Mouse (Mus musculus): Measurements from ENCODE around the gene Mettl5.
A peak's percentile ranks its signal among the peaks of the same experiment; 100 is the strongest.
"Not testable (repeated sequence)": the region's sequence is repeated elsewhere in the genome, so short reads cannot be mapped to it uniquely, and the experiment has no call there.

The Mettl5 gene

DNA sequence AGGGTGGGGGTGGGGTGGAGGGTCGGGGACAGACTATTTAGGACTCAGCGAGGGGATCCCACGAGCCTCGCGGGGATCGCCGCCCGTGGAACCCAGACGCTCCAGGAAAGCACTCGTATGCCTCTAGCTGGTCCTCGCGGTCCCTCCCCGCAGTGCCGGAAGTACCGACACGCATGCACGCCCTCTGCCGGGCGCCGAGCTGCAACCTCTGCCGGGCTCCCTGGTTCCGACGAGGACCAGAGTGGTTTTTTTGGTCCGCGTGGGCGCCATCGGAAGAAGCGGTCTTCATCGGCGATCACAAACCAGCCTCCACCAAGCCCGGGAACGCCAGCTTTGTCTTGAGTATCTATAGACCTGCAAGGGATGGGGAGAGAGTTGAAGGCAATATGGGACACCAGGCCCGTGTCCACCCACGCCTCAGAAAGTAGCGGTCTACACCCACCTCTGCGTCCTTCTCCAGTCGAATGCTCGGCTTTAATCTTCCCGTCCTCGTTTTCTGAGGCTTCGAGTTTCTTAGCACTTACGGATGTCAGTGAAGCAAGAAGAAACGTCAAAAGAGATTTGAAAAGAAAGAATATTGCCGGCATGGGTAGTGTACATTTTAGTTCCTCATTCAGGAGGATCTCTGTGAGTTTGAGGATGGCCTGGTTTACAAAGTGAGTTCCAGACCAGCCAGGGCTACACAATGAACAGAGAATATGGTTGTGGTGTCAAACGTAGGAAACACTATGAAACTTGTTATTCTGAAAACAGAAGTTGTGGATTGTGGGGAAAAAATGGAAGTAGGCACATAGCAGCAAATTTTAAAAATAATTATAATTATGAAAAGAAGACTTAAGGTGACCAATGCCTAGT is at the start of gene Mettl5:
TSS of gene Mettl5 (minus strand) at position 165 of the 855 bp plus-strand sequence.
- DNase-seq: peak; percentile 93

DNA sequence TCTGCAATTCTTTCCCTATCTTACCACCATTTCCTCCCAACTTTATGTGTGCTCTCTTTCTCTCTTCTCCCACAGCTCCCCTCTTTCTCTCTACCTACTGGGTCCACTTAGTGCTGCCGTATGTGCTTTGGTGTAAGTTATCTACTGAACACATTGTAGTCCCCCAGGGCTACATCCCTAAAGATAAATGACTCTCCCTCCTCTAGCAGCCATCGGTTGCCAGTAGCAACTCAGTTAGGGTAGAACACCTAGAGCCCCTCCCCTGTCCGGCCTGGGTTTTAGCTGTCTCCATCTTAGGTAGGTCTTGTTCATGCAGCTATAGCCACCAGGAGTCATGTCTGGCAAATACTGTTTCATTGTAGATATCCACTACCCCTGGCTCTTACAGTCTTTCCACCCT is 39.5 kb upstream of the Mettl5 start:
- no peak for DNase-seq

DNA sequence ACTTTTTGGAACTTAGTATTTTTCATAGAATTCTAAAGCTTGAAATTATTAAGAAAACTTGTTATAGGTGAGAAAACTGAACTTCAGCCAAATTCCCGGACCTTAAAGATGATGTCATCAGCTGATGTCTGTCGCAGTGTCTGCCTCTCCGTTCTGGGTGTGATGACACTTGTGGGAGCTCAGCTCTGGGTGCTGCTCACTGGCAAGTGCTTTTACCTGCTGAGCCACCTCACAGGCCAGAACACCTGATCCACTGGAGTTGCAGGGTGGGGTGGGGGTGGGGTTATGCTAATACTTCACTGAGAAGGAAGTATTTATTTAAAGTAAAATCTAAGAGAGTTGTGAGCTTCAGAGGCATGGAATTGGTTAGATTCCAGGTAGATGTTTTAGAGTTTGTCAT is 31.9 kb upstream of the Mettl5 start:
- no peak for DNase-seq

DNA sequence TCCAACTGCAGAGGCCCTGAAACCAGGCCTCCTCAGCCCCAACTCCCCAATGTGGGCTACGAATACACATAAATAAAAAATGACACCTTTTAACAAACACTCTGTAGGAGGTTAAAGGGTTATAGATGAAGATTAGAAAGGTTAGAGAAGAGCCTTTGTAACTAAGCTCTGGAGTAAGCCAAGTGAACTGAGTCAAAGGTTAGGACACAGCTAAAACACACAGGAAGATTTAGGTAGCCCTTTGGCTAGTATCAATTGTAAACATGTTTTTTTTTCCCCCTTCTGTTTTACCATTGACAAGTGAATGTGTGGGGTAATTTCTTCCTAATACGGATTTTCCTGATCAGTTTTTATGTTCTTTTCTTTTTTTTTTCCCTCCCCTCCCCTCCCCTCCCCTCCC is 27.4 kb upstream of the Mettl5 start:
- no peak for DNase-seq

DNA sequence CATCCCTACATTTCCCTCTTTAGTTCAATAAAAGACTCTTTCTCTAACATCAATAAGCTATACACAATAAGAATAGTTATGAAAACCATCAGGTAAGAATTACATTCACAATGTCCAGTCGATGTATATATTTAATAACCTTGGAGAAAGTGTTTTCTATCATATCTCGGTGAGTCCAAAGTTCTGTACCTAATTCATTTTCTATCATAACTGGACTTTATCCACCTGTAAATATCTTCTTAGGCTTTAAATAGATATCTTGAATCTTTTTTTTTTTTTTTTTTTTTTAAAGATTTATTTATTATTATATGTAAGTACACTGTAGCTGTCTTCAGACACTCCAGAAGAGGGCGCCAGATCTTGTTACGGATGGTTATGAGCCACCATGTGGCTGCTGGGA is 22.0 kb upstream of the Mettl5 start:
- not testable (repeated sequence) for DNase-seq

DNA sequence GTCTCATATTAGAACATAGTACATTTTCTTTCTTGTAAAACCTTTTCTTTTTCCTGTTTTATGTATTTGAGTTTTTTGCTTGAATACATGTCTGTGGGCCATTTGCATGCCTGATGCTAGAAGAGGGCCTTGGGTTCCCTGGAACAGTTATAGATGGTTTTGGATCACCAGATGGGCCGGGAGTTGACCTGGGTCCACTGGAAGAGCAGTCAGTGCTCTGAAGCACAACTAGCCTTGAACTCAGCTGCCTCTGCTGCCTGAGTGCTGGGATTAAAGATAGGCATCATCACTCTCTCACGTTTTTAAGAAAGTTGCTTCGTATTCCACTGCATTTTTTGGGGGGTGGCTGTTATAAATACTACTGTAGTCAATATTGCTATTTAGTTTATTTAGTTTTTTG is 18.1 kb upstream of the Mettl5 start:
- no peak for DNase-seq

DNA sequence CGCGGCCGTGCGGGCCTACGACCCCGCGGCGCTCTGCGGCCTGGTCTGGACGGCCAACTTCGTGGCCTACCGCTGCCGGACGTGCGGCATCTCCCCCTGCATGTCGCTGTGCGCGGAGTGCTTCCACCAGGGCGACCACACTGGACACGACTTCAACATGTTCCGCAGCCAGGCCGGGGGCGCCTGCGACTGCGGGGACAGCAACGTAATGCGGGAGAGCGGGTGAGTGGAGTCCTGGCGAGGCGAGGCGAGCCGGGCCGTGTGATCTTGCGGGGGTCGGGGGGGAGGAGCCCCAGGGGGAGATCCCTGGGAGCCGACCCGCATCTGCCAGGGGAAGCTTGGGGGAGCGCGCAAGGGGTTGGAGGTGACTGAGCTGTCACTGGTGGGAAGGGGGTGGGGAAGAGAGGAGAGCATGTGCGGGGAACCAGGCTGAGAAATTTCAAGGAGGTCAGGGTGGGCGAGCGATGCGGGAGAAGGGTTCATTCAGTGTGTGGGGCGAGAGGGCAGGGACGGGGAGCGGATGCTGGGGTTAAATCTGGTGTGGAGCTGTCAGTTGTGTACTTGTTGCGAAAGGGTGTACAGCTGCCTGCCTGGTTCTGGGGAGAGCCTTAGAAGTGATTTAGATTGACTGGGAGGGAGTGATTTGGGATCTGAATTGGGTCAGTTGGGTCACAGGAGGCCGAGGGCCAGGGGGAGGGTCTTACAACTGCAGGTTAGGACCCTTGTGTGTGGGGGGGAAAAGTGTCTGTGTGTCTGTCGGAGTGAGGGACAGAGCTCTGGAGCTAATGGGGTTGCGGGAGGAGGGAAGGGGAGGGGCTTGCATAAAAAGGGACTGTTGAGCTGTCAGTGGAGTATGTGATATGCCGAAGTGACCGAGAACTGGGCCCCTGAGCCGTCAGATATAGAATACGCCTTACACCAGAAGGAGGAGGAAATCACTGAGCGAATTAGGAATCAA is 12.5 kb upstream of the Mettl5 start:
- peak; percentile 53 for DNase-seq

DNA sequence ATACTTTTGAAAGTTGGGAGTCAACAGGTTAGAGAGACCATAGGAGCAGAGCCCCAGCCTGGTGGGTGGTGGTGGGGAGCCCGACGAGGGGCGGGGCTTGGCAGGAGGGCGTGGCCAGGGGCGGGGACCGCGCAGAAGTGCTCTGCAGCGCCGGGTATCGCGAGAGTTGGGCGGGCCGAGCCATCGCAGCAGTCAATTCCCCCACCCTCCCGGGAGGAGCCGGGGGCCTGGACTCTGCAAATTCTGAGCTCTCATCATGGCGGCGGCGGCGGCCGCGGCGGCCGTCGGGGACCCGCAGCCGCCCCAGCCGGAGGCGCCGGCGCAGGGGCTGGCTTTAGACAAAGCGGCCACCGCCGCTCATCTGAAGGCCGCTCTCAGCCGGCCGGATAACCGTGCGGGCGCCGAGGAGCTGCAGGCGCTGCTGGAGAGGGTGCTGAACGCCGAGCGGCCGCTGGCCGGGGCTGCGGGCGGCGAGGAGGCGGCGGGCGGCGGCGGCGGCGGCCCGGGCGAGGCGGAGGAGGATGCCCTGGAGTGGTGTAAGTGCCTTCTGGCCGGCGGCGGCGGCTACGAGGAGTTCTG is 11.7 kb upstream of the Mettl5 start, which contains the start of gene Ubr3:
TSS of gene Ubr3 (plus strand) at position 208 of the 579 bp plus-strand sequence.
- DNase-seq: peak; percentile 97

DNA sequence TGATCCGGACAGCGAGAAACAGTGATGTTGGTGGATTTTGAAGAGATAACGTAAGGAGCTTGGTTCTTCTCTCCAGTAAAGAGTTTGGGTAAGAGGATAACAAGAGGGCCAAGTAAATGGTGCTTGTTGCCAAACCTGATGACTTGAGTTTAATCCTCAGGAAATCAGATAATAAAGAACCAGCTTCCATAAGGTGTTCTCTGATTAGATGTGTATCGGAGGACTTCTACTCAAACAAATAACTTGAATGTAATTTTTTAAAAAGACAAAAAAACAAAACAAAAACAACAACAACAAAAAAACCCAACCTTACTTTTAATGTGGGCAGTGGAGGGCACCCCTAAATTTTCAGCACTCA is 10.8 kb upstream of the Mettl5 start:
- DNase-seq: no peak

DNA sequence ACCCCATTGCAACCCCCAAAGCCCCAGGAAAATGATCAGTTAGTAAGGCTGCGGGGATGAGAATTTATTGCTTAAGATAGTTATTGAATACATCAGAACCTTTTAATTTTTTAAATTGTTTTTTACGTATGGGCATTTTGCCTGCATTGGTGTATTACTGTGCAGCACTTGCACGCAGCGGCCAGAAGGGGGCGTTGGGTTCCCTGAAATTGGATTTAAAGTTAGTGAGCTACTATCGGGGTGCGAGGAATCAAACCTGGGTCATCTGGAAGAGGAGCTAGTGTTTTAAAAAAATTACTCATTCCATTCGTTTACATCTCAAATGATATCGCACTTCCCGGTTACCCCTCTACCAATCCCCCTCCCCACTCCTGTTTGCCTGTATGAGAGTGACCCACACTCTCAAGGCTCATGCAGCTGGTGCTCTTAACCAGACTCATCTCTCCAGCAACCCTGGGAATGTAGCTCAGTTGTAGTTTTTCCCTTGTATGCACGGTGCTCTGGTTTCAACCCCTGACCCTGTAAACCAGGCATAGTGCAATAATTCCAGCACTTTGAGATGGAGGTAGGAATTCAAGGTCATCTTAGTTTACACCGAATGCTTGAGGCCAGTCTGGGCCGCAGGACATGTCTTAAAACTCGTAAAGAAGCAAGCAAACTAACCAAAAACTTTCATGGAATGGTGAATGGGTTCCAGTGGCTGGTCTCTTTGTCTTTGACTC is 10.2 kb upstream of the Mettl5 start:
- DNase-seq: no peak

DNA sequence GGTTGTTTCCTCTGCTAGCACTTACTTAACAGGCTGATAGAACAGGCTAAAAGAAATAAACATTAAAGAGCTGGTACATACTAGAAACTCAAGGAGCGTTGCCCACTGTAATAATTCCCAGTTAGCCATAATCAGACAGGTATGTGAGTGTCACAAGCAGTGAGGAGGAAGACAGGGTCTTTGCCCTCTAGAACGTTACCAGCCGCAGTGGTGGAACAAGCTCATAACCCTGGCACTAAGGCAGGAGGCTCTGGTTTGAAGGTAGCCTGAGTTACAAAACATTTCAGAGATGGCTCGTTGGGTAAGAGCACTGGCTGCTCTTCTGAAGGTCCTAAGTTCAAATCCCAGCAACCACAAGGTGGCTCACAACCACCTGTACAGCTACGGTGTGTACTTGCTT is 8.5 kb upstream of the Mettl5 start:
- DNase-seq: no peak

DNA sequence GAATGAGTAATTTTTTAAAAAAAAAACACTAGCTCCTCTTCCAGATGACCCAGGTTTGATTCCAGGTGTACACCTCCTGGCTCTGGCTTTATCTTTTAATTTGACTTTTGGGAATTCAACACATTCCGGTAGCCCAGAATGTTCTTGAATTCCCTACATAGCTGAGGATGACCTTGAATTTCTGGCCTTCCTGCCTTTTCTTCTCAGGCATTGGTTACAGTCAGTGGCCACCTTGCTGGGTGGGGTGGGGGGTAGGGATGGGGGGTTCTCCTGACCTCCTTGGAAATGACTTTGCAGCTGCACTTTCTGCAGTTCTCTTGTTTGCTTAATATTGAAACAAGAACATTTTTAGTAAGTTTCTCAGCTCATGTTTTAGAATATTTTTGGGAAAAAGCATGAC is 7.7 kb upstream of the Mettl5 start:
- DNase-seq: no peak

DNA sequence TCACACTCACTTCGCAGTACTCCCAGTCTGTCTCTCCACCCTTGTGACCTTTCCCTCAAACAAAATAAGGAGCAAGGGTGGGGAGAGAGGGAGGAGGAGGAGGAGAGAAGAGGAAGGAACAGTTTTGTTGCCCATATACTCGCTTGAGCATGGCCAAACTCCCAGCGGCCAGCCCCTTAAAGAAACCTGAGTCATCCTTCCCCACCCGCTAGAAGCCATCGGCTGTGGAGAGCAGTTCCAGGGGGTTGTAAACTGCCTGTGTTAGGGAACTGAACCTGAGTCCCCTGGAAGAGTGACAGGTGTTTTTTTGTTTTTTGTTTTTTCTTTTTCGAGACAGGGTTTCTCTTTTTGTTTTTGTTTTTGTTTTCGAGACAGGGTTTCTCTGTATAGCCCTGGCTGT is 5.4 kb upstream of the Mettl5 start:
- no peak for DNase-seq

DNA sequence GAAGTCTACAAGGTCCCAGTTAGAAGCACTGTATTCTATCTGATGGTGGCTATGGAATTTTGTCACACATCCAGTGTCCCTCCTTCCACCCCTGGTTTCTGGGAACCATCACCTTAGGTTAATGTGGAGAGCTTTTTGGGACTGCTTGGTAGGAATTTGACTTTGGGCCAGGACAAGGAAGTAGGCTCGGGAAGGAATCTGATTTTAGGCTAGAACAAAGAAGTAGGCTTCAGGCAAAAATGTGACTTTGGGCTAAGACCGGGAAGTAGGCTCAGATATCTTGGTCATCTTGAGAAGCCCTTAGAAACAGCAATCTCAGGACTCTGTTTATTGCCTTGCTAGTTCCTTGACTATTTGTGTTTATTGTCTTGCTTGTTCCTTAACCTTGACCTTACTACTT is 3.5 kb upstream of the Mettl5 start:
- no peak for DNase-seq

DNA sequence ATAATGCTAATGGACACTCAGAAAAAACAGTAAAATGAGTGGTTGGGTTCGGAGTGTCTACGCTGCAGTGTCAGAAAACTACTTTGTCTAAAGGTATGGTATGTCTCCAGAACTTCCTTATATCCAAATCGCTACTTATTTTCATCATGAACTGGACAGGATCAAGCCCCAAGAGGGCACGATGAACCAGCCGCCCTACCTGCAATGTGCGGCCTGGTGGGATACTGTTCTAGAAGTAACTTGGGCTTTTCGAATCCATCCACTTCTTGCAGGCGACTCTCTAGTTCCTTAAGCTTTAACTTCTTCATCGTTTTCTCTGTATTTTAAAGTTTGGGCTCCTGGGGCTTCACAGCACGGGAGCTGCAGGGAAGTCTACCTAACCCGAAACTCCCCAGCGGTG is 365 bp downstream of the Mettl5 start:
- DNase-seq: no peak

DNA sequence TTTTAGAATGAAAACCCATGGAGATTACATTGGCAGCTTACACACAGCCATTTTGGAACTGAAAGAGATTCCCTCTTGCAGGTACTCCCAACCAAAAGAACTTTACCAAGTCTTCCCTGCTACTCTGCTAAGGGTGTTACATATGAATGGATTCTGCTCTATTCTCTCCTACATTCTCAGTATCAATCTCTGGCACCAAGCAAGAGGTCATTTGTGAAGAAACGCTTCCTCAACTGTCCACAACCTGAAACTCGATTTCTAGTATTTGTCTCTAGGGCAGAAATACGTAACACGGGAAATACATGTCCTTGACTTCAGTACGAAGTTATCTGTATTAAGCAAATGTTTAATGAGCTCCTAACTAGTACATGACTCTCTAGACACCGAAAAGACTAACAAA is 834 bp downstream of the Mettl5 start:
- no peak for DNase-seq

DNA sequence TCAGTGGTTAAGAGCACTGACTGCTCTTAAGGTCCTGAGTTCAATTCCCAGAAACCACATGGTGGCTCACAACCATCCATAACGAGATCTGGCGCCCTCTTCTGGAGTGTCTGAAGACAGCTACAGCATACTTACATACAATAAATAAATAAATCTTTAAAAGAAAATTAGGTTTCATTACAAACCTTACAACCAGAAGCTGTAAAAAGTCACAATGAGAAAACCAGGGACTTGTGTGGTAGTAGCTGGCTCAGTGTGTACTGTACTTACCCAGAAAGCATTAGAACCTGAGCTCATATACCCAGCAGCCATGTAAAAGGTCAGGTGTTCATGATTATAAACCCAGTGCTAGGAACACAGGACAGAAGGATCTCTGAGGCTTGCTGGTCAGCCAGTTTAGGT is 1.4 kb downstream of the Mettl5 start:
- no peak for DNase-seq

DNA sequence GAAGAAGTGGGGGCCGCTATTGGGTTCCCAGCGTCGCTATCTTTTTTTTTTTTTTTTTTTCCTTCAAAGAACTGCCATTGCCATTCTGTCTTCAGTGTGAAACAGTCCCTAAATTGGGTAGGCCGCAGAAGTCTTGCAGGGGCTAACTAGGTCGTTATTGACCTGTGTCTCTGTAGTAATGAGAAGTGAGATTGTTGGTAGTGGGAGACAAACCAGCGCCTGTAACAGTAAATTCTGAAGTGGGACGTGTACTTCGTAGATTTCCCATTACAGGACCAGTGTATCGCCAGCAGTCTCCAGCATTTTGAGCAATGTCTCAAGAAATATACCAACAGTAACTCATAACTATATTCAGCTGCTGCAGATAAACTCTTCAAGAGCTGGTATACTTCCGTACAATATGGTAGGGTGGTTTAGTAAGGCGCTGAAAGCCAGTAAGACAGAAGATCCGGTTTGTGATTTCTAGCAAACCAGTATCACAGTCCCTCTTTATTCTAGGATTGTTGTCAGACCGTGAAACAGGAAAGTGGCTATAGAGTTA is 23.2 kb downstream of the Mettl5 start:
- DNase-seq: peak; percentile 4

DNA sequence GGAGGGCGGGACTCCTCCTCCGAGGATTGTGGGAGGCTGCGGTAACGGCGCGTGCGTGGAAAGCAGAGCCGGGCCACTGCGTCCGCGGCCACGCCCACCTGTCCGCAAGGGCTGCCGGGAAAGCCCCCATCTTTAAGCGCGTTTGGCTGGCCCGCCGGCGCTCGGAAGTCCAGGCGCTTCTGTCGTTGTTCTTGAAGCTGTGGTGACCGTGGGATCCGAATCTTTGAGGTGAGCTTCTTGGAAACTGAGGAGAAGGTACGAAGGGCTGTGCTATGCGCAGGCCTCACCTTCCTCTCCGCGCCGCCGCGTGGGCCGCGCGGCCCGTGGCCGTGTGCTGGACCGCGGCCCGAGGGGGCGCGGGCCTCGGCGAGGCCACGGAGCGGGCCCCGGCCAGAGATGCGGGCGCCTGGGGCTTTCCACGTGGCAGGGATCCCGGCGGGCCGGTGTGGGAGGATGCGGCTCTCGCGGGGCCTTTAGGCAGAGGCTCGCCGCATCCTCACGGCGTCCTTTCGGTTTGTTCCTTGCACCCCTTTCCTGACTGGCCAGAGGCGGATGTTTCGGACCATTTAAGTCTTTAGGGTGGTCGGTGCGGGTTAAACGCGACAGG is 23.8 kb downstream of the Mettl5 start, which contains the start of gene Ssb:
TSS of gene Ssb (plus strand) at position 78 of the 607 bp plus-strand sequence.
- peak; percentile 96 for DNase-seq

DNA sequence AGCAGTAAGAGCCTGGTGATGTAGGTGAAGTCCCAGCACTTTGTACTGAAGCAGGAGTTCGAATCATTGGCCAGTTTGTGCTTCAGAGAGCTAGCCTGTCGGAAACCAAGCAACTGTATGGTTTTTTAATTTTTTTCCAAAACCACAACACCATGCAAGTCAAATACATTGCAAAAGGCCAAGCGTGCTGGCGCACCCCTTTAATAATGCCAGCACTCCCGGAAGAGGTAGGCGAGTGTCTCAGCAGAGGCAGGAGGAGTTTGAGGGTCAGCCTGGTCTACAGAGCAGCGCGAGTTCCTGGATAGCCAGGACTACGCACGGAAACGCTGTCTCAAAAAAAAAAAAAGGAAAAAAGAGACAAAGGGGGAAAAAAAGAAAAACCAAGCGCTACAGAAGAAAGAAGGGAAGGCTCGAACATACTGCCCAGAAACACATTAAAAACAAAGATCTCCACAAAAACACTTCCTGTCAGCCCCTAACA is 24.4 kb downstream of the Mettl5 start:
- DNase-seq: no peak

DNA sequence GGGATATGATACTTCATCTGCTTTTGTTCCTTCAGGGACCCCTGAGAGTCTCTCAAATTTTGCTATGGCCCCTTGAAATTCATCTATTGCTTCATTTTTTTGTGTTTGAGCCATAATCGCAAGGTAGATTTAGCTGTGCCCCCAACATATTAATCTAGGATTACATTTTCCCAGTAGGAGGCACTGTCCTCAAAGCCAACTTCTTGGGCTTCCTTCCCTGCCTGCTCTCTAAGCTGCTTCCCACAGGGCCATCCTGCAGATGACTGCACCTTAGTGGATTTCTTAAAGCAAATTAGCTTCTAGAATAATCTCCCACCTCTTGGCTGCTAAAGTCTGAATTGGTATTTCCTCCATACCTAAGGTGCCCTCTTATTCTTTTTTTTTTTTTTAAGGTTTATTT is 27.5 kb downstream of the Mettl5 start:
- peak; percentile 4 for DNase-seq

DNA sequence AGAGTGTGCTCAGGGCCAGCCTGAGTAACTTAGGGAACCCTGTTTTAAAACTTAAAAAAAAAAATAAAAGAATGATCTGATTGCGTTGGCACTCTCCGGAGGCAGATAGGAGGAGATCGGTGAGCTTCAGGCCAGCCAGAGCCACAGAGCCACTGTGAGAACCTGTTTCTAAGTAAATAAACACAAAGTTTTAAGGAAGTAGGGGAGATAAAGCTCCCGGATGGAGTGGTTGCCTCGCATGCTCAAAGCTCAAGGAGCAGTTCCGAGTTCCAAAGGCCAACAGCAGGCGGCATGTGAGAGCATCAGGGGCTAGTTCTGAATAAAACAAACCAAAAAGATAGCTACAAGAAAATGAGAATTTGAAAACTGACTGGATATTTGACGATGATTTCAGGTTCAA is 29.0 kb downstream of the Mettl5 start:
- DNase-seq: peak; percentile 5
